Mouse (Mus musculus) heart, postnatal 0 days (tissue): Measurements from ENCODE around the gene Pola2.

Source experiments
- CTCF ChIP-seq: IDR thresholded peaks from 2 replicates; pipeline ENCODE4 v1.5.1; 2016; ENCODE audit warnings: antibody characterized with exemption, control low read depth, low read depth
- EP300 ChIP-seq: IDR thresholded peaks from 2 replicates; pipeline ENCODE4 v1.6.1; 2016; ENCODE audit warnings: antibody characterized with exemption, low read depth

DNA sequence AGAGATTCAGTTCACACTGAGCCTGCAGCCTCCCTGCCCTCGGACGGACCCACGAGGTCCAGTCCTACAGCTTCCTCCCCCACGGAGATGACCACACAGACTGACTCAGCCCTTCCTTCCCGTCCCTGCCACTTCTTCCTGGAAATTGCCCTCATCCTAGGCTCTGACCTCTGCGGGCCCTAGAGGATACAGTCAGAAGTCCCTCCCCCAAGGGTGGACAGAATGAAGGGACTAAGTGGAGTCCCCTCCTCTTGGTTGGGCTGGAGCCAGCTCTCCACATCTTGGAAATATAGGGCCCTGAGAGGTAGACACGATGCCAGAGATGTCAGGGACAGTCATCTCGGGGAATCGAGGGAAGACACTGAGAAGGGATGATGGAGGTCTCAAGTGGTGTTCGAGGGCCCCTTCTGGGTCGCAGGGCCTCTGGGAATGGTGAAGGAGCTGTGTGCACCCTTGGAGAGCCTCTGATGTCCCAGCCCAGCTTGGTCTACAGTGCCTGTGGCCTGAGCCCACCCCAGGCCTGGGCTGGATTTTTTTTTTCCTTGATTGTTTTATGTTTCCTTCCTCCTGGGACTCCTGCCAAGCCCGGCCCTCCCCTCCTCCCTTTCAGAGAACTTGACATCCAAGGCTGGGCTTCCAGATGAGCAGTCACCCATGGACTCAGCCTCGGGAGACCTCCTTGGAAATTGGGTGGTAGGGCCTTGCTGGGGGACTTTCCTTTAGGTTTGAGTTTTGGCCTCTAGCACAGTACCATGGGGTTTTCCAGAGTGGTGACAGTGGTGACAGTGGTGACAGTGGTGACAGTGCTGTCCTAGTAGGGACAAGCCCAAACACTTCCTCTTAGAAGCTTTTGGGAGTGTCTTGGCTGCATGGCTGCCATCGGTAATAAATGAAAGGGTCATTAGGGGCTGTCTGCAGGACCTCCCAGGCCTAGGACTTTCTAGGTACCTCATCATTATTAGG, 34.1 kb downstream of the Pola2 start:
- TF ChIP-seq CTCF (no peak), EP300 (0 out of 2 replicates have a peak, but pooled peaks have one; percentile 31)
